Mouse (Mus musculus) heart, embryonic 15.5 days (tissue): Measurements from ENCODE around the gene Limch1. TPM values are rescaled to one million over a fixed set of nuclear protein-coding genes. Genes with fewer than 3 reads are reported as not detected.

Experiments
- ATAC-seq: fragments of 200-750 bp; cut with Nextera tagmentation; replicated peaks from 2 replicates; pipeline ENCODE4 v1.8.0; 2017; ENCODE audit warnings: low read depth, moderate TSS enrichment; ENCODE audit not compliant: insufficient number of reproducible peaks, insufficient read depth, low FRiP score
- H3K27ac ChIP-seq: fragments of 300-500 bp; sonication (generic); 2 replicates; pipeline ENCODE4 v1.5.1; 2015; ENCODE audit warnings: mild to moderate bottlenecking, inconsistent platforms
- H3K27me3 ChIP-seq: fragments of 300-500 bp; sonication (generic); 2 replicates; pipeline ENCODE4 v1.6.1; 2015; ENCODE audit warnings: inconsistent platforms
- H3K36me3 ChIP-seq: fragments of 300-500 bp; sonication (generic); 2 replicates; pipeline ENCODE4 v1.6.1; 2015; ENCODE audit warnings: mild to moderate bottlenecking, inconsistent platforms
- H3K4me1 ChIP-seq: fragments of 300-500 bp; sonication (generic); replicated peaks from 2 replicates; pipeline ENCODE4 v1.6.1; 2015; ENCODE audit warnings: inconsistent platforms
- H3K4me2 ChIP-seq: fragments of 300-500 bp; sonication (generic); 2 replicates; pipeline ENCODE4 v1.6.1; 2015; ENCODE audit warnings: inconsistent platforms, mild to moderate bottlenecking, moderate library complexity
- H3K4me3 ChIP-seq: fragments of 300-500 bp; sonication (generic); 2 replicates; pipeline ENCODE4 v1.5.1; 2015; ENCODE audit warnings: mild to moderate bottlenecking, inconsistent platforms
- H3K9ac ChIP-seq: fragments of 300-500 bp; sonication (generic); 2 replicates; pipeline ENCODE4 v1.6.1; 2015; ENCODE audit warnings: mild to moderate bottlenecking, inconsistent platforms
- H3K9me3 ChIP-seq: fragments of 300-500 bp; sonication (generic); replicated peaks from 2 replicates; pipeline ENCODE4 v1.6.1; 2016; ENCODE audit warnings: inconsistent platforms
- WGBS: fragments of 180-500 bp; shearing (Covaris S2); methylation state at CpG from one replicate; pipeline ENCODE4 v1.1.7; 2015; ENCODE audit warnings: mixed read lengths; 5-methylcytosine and 5-hydroxymethylcytosine counted together
- polyA plus RNA-seq: library from polyadenylated mRNA; unstranded; fragments of >200 nt; fragmentation: Nextera tagmentation; extraction: Ambion mirVana; gene quantifications from 2 replicates; pipeline ENCODE4 v1.2.1, GENCODE M21; 2015

The Limch1 gene
- polyA plus RNA-seq, 1 experiment from 2014 or later, result 26.4 TPM

DNA sequence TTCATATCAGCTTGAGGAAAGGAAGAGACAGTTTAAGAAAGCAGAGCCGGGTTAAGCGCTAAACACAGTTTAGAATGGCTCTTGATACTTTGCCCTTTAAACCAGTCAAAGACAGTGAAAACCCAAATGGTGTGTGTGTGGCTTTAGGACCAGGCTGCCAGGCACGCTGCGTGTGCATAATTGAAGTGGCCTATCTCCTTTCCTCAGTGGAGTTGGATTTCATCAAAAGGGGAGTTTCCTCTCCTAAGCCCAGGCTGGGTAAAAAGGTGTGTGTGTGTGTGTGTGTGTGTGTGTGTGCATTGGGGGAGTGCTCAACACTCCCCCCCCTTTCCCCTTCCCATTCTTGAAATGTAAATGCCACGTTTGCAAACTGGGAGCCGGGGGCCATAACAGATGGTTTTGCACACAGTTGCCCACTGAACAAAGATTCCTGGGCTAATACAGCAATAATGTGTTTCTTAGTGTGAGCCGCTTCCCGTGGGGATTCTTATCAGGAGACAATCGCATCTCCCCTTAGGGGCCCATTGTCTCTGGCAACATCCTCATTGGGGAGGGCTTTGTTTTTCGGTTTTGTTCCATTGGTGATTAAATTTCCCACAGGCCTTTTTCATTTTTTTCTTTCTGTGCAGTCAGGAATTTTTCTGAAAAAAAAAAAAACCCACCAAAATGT, 2.3 kb downstream of the Limch1 start:
- no peak overlapping the region for H3K9ac ChIP-seq
- no peaks in the 10 kb centered on the region for H3K9me3 ChIP-seq
- peaks cover 31% of the 10 kb centered on the region for H3K4me1 ChIP-seq
- H3K27me3 ChIP-seq, result peaks cover 50% of the 10 kb centered on the region
- H3K36me3 ChIP-seq, result no peaks in the 10 kb centered on the region
- WGBS, result 28% methylated on average over 10 of the region's 10 CpGs
- H3K4me2 ChIP-seq, result peak overlapping the region; percentile 36
- H3K27ac ChIP-seq, result peak overlapping the region; percentile 74
- H3K4me3 ChIP-seq, result 0 out of 2 replicates have a peak overlapping the region, but pooled peaks have one; percentile 11
- ATAC-seq, result no peak

GRCm38 (mm10) chr5:66748448-66749115, 3.0 kb downstream of the Limch1 start:
- H3K9ac ChIP-seq, result no peak overlapping the region
- H3K9me3 ChIP-seq, result no peaks in the 10 kb centered on the region
- H3K27ac ChIP-seq, result peak overlapping the region; percentile 74
- ATAC-seq, result no peak
- H3K4me2 ChIP-seq, result peak overlapping the region; percentile 8; the same call in 1 of the 2 replicates
- peaks cover 31% of the 10 kb centered on the region for H3K4me1 ChIP-seq
- no peak overlapping the region for H3K4me3 ChIP-seq
- H3K36me3 ChIP-seq, result no peaks in the 10 kb centered on the region
- H3K27me3 ChIP-seq, result peaks cover 47% of the 10 kb centered on the region
- 52% methylated on average over 5 of the region's 5 CpGs for whole genome bisulfite sequencing

- Histone ChIP-seq H3K4me2 (no peak overlapping the region), H3K9ac (no peak overlapping the region), H3K27ac (no peak overlapping the region), H3K36me3 (no peaks in the 10 kb centered on the region), H3K4me1 (peaks cover 26% of the 10 kb centered on the region), H3K27me3 (peaks cover 42% of the 10 kb centered on the region), H3K4me3 (no peak overlapping the region), H3K9me3 (no peaks in the 10 kb centered on the region)
- WGBS, result 63% methylated on average over 7 of the region's 7 CpGs
- ATAC-seq, result no peak
Observed at GRCm38 (mm10) chr5:66750641-66751040, 5.0 kb downstream of the Limch1 start.

- Histone ChIP-seq H3K27me3 (peaks cover 41% of the 10 kb centered on the region), H3K9me3 (no peaks in the 10 kb centered on the region), H3K9ac (no peak overlapping the region), H3K4me3 (no peak overlapping the region), H3K4me2 (no peak overlapping the region), H3K36me3 (no peaks in the 10 kb centered on the region), H3K4me1 (peaks cover 21% of the 10 kb centered on the region), H3K27ac (no peak overlapping the region)
- ATAC-seq, result no peak
- 37% methylated on average over 3 of the region's 3 CpGs for WGBS
Observed at GRCm38 (mm10) chr5:66751332-66751980, 5.8 kb downstream of the Limch1 start.

- Histone ChIP-seq H3K9me3 (no peaks in the 10 kb centered on the region), H3K27ac (peak overlapping the region; percentile 52), H3K9ac (no peak overlapping the region), H3K36me3 (no peaks in the 10 kb centered on the region), H3K4me3 (no peak overlapping the region), H3K4me2 (no peak overlapping the region), H3K27me3 (peaks cover 29% of the 10 kb centered on the region), H3K4me1 (peaks cover 11% of the 10 kb centered on the region; the same call in 1 of the 2 replicates)
- ATAC-seq, result 0 out of 2 replicates have a peak, but pooled peaks have one; percentile 28
- 52% methylated on average over 9 of the region's 9 CpGs for WGBS
Observed at GRCm38 (mm10) chr5:66753620-66754019, 8.0 kb downstream of the Limch1 start.

- Histone ChIP-seq H3K4me2 (no peak overlapping the region), H3K27me3 (peaks cover 20% of the 10 kb centered on the region), H3K4me3 (no peak overlapping the region), H3K9me3 (no peaks in the 10 kb centered on the region), H3K4me1 (peaks cover 6% of the 10 kb centered on the region; the same call in 1 of the 2 replicates), H3K27ac (no peak overlapping the region), H3K9ac (no peak overlapping the region), H3K36me3 (no peaks in the 10 kb centered on the region)
- ATAC-seq, result no peak
- WGBS, result 59% methylated on average over 10 of the region's 10 CpGs
Observed at GRCm38 (mm10) chr5:66756821-66757705, 11.4 kb downstream of the Limch1 start.

DNA sequence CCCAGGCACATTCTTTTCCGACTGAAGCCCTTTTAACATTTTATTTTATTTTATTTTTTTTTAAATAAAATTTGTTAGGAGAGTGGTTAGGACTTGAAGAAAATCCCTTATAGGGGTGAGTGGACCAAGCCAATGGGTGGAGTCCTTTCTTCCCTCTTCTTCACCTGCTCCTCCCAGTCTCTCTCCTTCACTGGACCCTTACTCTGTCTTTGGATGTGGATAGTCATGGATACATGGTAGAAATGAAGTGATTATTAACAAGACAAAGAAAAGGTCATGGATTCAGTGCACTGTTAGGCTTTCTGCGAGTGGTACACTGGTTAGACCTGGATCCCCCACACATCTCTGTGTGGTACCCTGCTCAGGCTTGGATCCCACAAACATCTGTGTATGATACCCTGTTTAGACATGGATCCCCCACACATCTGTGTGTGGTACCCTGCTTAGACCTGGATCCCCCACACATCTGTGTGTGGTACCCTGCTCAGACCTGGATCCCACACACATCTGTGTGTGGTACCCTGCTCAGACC, 12.1 kb downstream of the Limch1 start:
- no peak for ATAC-seq
- Histone ChIP-seq H3K9me3 (no peaks in the 10 kb centered on the region), H3K27me3 (peaks cover 15% of the 10 kb centered on the region; the same call in 1 of the 2 replicates), H3K4me3 (no peak overlapping the region), H3K27ac (no peak overlapping the region), H3K9ac (no peak overlapping the region), H3K4me1 (0 out of 2 replicates have a peak, but pooled peaks cover under 1% of the 10 kb centered on the region), H3K36me3 (no peaks in the 10 kb centered on the region), H3K4me2 (no peak overlapping the region)
- WGBS, result 74% methylated on average over 2 of the region's 2 CpGs

- Histone ChIP-seq H3K4me2 (no peak overlapping the region), H3K4me1 (no peaks in the 10 kb centered on the region), H3K27ac (no peak overlapping the region), H3K9me3 (no peaks in the 10 kb centered on the region), H3K36me3 (no peaks in the 10 kb centered on the region), H3K9ac (no peak overlapping the region), H3K4me3 (no peak overlapping the region), H3K27me3 (peaks cover 15% of the 10 kb centered on the region; the same call in 1 of the 2 replicates)
- ATAC-seq, result no peak
- 67% methylated on average over 2 of the region's 2 CpGs for WGBS
Observed at GRCm38 (mm10) chr5:66759354-66759753, 13.7 kb downstream of the Limch1 start.

GRCm38 (mm10) chr5:66760747-66761146, 15.1 kb downstream of the Limch1 start:
- Histone ChIP-seq H3K27ac (no peak overlapping the region), H3K4me2 (0 out of 2 replicates have a peak overlapping the region, but pooled peaks have one; percentile 14), H3K4me1 (no peaks in the 10 kb centered on the region), H3K9ac (no peak overlapping the region), H3K4me3 (no peak overlapping the region), H3K9me3 (no peaks in the 10 kb centered on the region), H3K36me3 (no peaks in the 10 kb centered on the region), H3K27me3 (peaks cover 11% of the 10 kb centered on the region; the same call in 1 of the 2 replicates)
- ATAC-seq, result no peak
- WGBS, result 52% methylated on average over 10 of the region's 10 CpGs

DNA sequence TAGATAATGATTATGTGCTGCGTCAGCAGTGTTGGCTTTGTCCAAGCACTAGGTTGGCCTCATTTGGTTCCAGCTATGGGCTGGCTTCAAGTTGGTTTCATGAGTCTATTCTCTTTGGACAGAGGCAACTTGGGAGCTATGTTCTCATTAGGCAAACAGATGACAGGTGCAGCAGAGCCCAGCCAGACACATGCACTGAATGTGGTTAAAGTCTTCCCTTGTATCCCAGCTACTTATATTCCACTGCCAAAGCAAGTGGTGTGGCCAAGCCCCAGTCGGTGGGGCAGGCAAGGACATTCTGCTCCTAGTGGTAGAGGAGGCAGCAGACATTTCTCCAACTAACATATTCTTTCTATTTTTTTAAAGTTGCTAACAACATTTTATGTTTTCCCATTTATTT, 16.4 kb downstream of the Limch1 start:
- no peak overlapping the region for H3K9ac ChIP-seq
- no peak overlapping the region for H3K4me3 ChIP-seq
- H3K27ac ChIP-seq, result no peak overlapping the region
- H3K4me1 ChIP-seq, result no peaks in the 10 kb centered on the region
- 72% methylated on average over 2 of the region's 2 CpGs for WGBS
- H3K9me3 ChIP-seq, result no peaks in the 10 kb centered on the region
- ATAC-seq, result no peak
- peaks cover 8% of the 10 kb centered on the region; the same call in 1 of the 2 replicates for H3K27me3 ChIP-seq
- H3K4me2 ChIP-seq, result no peak overlapping the region
- H3K36me3 ChIP-seq, result no peaks in the 10 kb centered on the region
